9 mouse cellular contexts compared by ENCODE assay signal in the genomic region with DNA sequence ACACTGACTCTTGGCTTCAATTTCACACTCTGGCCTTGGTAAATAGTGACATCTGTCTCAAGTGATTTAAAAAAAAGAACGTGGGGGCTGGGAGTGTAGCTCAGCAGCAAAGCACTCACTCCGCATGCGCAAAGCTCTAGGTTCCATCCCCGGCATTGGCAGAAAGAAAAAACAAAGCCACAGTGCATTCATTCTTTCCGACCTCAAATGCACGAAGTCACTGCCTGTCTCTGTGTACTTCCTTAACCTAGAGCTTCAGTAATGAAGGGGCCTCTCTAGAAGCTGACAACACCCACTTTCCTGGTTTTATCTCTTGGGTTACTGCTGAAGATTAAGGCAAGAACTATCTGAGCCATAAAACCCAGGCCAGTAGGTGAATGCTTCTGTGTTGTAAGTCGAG. TPM values are rescaled to one million over a fixed set of nuclear protein-coding genes. Genes with fewer than 3 reads are reported as not detected.
DNase-seq lines count a peak whose midpoint lies in the region; ATAC-seq and TF ChIP-seq lines count a peak whose summit lies in the region.
"Had no signal": no experiment of that assay in that cellular context is flagged by ENCODE, and none has a peak within 500 bp of the region (broad histone marks: within the 10 kb centered on the region; RNA-seq: fewer than 3 reads in every experiment).

No protein-coding gene starts in this region.

- no peaks in the 10 kb centered on the region for H3K9me3 ChIP-seq in forebrain, embryonic 16.5 days (ENCODE audit: control insufficient read depth, low read length)

- 30% methylated on average over 7 of the region's 7 CpGs for WGBS in forebrain, embryonic 16.5 days
- 25% methylated on average over 7 of the region's 7 CpGs for WGBS in small intestine, adult 2 months

- no peak for TF ChIP-seq CTCF in small intestine, adult 2 months (IDR thresholded peaks at IDR 0.05; ENCODE audit: extremely low read depth, insufficient read length, insufficient replicate concordance, low read depth, low read length)

- H3K36me3 ChIP-seq in forebrain, embryonic 16.5 days (ENCODE audit: control insufficient read depth, insufficient read depth): peaks cover 4% of the 10 kb centered on the region; the same call in 1 of the 2 replicates
- H3K36me3 ChIP-seq in small intestine, adult 2 months (ENCODE audit: control insufficient read depth, insufficient read depth, low read length): peaks cover 22% of the 10 kb centered on the region

- no peak; the same call in 1 of the 2 replicates for ATAC-seq in forebrain, embryonic 16.5 days

- no peak overlapping the region for H3K9ac ChIP-seq in forebrain, embryonic 16.5 days (replicated peaks; ENCODE audit: low read depth, low read length)

- H3K27me3 ChIP-seq in forebrain, embryonic 16.5 days (replicated peaks; ENCODE audit: control insufficient read depth, insufficient read depth, low read length): no peaks in the 10 kb centered on the region
- no peaks in the 10 kb centered on the region for H3K27me3 ChIP-seq in small intestine, adult 2 months (ENCODE audit: control insufficient read depth, insufficient read depth, low read length)

- H3K4me2 ChIP-seq in forebrain, embryonic 16.5 days (ENCODE audit: low read length): no peak overlapping the region

- peak; percentile 52 for DNase-seq in layer of hippocampus, adult 11-12 months (ENCODE audit: low spot score)
- DNase-seq in layer of hippocampus, adult 9-10 months (ENCODE audit: low spot score): no peak
- peak; percentile 9 for DNase-seq in MEL-GATA-1-ER (ENCODE audit: extremely low read depth, low read depth)
- no peak for DNase-seq in frontal cortex, postnatal 14 days (ENCODE audit: low spot score in 2 of 2)
- DNase-seq in kidney, adult 9 months: no peak
- DNase-seq: cerebellum, adult 2 months; kidney, postnatal 10 days had no signal

- no peak overlapping the region for H3K4me3 ChIP-seq in forebrain, embryonic 16.5 days (replicated peaks; ENCODE audit: low read length)
- no peak overlapping the region for H3K4me3 ChIP-seq in small intestine, adult 2 months (ENCODE audit: low read depth, low read length)

- H3K27ac ChIP-seq in forebrain, embryonic 16.5 days (ENCODE audit: low read length): peak overlapping the region; percentile 54
- peak overlapping the region; percentile 64 for H3K27ac ChIP-seq in small intestine, adult 2 months (ENCODE audit: insufficient read depth, low read depth, low read length)

- no peak for TF ChIP-seq POLR2A in small intestine, adult 2 months (IDR thresholded peaks at IDR 0.05; ENCODE audit: low read depth, low read length)

- H3K4me1 ChIP-seq in forebrain, embryonic 16.5 days (replicated peaks; ENCODE audit: control insufficient read depth, insufficient read depth, low read length): peaks cover 19% of the 10 kb centered on the region
- H3K4me1 ChIP-seq in small intestine, adult 2 months (ENCODE audit: control insufficient read depth, insufficient read depth, insufficient read length, low read length): peaks cover 18% of the 10 kb centered on the region

RNA-seq across cellular contexts. Expression of a gene that starts 45.4 kb away (rescaled TPM):
- polyA plus RNA-seq in forebrain, embryonic 16.5 days (2015; fragmentation: Nextera tagmentation; extraction: Ambion mirVana): 72.9 and 76.7 TPM in 2 replicates
- 26.1 and 43.5 TPM in 2 replicates for polyA plus RNA-seq in small intestine, adult 2 months (2012; rRNA removed)

RNA-seq across cellular contexts. Expression of a gene that starts 57.4 kb away (rescaled TPM):
- 1.5 and 1.6 TPM in 2 replicates for polyA plus RNA-seq in forebrain, embryonic 16.5 days (2015; fragmentation: Nextera tagmentation; extraction: Ambion mirVana)
- polyA plus RNA-seq in small intestine, adult 2 months (2012; rRNA removed): not detected in 2 replicates

Comparison
In these comparisons a context has a peak if more than half of its experiments do, and no peak if none do; other contexts are left out.
1. DNase-seq: peak in layer of hippocampus, adult 11-12 months (single experiment) and MEL-GATA-1-ER (single experiment); none in layer of hippocampus, adult 9-10 months (single experiment), frontal cortex, postnatal 14 days (0 of 2) and kidney, adult 9 months (single experiment).